Mouse (Mus musculus): ENCODE results near the gene Hist1h4m. TPM values are rescaled to one million over a fixed set of nuclear protein-coding genes. Genes with fewer than 3 reads are reported as not detected.
"Not testable (repeated sequence)": the region's sequence is repeated elsewhere in the genome, so short reads cannot be mapped to it uniquely, and the experiment has no call there.

Hist1h4m gene
- polyA plus RNA-seq, 1 experiment = not detected

DNA sequence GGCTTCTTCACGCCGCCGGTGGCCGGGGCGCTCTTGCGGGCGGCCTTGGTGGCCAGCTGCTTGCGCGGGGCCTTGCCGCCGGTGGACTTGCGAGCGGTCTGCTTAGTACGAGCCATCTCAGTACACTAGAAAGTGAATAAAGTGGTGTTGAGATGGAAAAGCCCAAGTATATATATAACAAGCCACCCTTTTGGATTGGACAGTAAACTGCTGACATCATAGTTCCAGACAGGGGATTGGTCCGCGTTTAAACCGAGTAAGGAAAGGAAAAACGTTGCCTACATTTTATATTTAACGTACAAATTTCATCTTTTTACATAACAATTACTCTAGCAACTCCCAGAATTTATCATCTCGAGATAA lies 28.3 kb upstream of the Hist1h4m start, which contains the start of gene Hist1h3i:
Gene Hist1h3i (minus strand): TSS at position 116 of the 363 bp plus-strand sequence.
- peaks cover 2% of the 10 kb centered on the region; the same call in 1 of the 2 replicates for H3K27me3 ChIP-seq (ENCODE audit: control insufficient read depth, insufficient read depth, low read length)
- peaks cover 17% of the 10 kb centered on the region for H3K4me1 ChIP-seq (ENCODE audit: control insufficient read depth, insufficient read depth, low read length)
- no peaks in the 10 kb centered on the region for H3K36me3 ChIP-seq (ENCODE audit: control insufficient read depth, insufficient read depth, low read length)
- H3K4me3 ChIP-seq (ENCODE audit: control insufficient read depth, low read depth, low read length) = peak within 1 kb of the TSS; percentile 36
- TF ChIP-seq POLR2A (IDR thresholded peaks at IDR 0.05; ENCODE audit: control insufficient read depth, low read depth, low read length) (no peak), CTCF (IDR thresholded peaks at IDR 0.05; ENCODE audit: control insufficient read depth, insufficient read depth, insufficient replicate concordance, low read depth, low read length) (no peak)
- H3K27ac ChIP-seq (ENCODE audit: control insufficient read depth, insufficient read depth, low read depth, low read length) = peak within 1 kb of the TSS; percentile 25; the same call in 1 of the 2 replicates

DNA sequence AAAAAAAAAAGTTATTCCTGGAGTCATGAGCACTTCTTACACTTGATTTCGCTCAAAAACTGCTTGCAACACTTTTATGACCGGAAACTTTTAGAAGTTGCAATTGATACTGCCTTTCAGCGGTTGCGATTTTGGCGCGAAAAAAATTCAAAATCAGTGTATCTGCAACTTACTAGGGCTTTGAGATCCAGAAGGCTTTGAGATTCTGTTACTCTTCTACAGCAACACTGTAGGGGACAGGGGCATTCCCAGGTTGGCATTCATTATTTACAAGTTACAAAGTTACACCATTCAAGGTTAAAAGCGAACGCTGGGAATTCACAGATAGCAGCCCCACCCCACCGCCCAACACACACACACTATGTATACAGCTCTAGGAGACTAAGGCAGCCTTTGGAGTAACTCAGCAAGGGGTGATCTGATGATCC lies 27.8 kb upstream of the Hist1h4m start:
- Histone ChIP-seq H3K27ac (ENCODE audit: control insufficient read depth, insufficient read depth, low read depth, low read length) (no peak overlapping the region), H3K4me3 (ENCODE audit: control insufficient read depth, low read depth, low read length) (no peak overlapping the region), H3K27me3 (ENCODE audit: control insufficient read depth, insufficient read depth, low read length) (peaks cover 2% of the 10 kb centered on the region; the same call in 1 of the 2 replicates), H3K4me1 (ENCODE audit: control insufficient read depth, insufficient read depth, low read length) (peaks cover 17% of the 10 kb centered on the region), H3K36me3 (ENCODE audit: control insufficient read depth, insufficient read depth, low read length) (no peaks in the 10 kb centered on the region)
- TF ChIP-seq POLR2A (IDR thresholded peaks at IDR 0.05; ENCODE audit: control insufficient read depth, low read depth, low read length) = no peak
- no peak for TF ChIP-seq CTCF (IDR thresholded peaks at IDR 0.05; ENCODE audit: control insufficient read depth, insufficient read depth, insufficient replicate concordance, low read depth, low read length)

DNA sequence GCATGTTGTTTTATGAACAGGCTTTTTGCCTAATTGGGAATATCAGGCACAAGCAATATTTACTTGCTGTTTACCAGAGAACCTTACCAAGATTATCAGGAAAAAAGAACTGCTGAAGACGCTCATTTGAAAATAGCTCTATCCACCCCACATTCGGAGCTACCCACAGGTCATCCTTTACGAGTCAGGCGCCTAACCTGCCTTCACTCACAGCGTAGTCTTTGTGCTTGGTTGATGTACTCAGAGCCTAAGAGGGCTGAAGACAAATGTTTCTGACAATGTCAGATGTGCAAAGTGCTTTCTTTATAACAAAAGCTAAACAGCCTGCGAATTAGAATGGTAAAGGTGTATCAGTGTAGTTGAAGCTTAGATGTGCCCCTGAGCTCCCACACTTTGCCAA lies 27.2 kb upstream of the Hist1h4m start:
- Histone ChIP-seq H3K27ac (ENCODE audit: control insufficient read depth, insufficient read depth, low read depth, low read length) (no peak overlapping the region), H3K4me3 (ENCODE audit: control insufficient read depth, low read depth, low read length) (no peak overlapping the region), H3K4me1 (ENCODE audit: control insufficient read depth, insufficient read depth, low read length) (peaks cover 13% of the 10 kb centered on the region), H3K36me3 (ENCODE audit: control insufficient read depth, insufficient read depth, low read length) (no peaks in the 10 kb centered on the region), H3K27me3 (ENCODE audit: control insufficient read depth, insufficient read depth, low read length) (peaks cover 2% of the 10 kb centered on the region; the same call in 1 of the 2 replicates)
- TF ChIP-seq POLR2A (IDR thresholded peaks at IDR 0.05; ENCODE audit: control insufficient read depth, low read depth, low read length) (no peak), CTCF (IDR thresholded peaks at IDR 0.05; ENCODE audit: control insufficient read depth, insufficient read depth, insufficient replicate concordance, low read depth, low read length) (no peak)

DNA sequence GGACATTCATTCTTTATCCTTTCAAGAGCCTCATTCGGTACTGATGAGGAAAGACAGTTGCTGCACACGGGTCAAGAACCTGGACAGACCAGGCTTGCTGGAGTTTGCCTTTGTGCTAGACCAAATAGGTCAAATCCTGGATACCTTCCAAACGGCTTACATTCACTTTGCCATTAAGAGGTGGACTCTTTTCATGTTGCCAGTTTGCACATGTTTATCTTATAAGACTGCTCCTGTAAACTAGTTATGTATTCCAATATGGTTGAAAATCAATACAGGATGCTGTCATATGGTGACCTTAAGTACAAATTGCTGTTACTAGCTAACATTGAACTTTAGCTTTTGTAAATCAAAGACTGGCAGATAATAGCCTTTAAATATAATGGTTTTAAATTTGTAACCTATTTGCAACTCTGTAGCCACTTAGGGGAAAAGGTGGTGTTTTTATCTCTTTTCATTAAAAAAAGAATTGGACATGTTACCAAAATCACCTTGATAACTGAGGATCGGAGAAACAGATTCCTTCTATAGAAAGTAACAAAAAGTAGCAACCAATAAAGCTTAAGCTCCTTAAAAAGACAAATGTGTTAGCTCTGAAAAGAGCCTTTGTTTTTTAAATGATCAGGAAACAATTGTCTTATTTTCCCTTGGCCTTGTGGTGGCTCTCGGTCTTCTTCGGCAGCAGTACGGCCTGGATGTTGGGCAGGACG lies 25.2 kb upstream of the Hist1h4m start:
- Histone ChIP-seq H3K36me3 (ENCODE audit: control insufficient read depth, insufficient read depth, low read length) (no peaks in the 10 kb centered on the region), H3K4me3 (ENCODE audit: control insufficient read depth, low read depth, low read length) (peak overlapping the region; percentile 73), H3K27me3 (ENCODE audit: control insufficient read depth, insufficient read depth, low read length) (no peaks in the 10 kb centered on the region), H3K27ac (ENCODE audit: control insufficient read depth, insufficient read depth, low read depth, low read length) (peak overlapping the region; percentile 74), H3K4me1 (ENCODE audit: control insufficient read depth, insufficient read depth, low read length) (peaks cover 7% of the 10 kb centered on the region)
- no peak for TF ChIP-seq POLR2A (IDR thresholded peaks at IDR 0.05; ENCODE audit: control insufficient read depth, low read depth, low read length)
- no peak for TF ChIP-seq CTCF (IDR thresholded peaks at IDR 0.05; ENCODE audit: control insufficient read depth, insufficient read depth, insufficient replicate concordance, low read depth, low read length)

DNA sequence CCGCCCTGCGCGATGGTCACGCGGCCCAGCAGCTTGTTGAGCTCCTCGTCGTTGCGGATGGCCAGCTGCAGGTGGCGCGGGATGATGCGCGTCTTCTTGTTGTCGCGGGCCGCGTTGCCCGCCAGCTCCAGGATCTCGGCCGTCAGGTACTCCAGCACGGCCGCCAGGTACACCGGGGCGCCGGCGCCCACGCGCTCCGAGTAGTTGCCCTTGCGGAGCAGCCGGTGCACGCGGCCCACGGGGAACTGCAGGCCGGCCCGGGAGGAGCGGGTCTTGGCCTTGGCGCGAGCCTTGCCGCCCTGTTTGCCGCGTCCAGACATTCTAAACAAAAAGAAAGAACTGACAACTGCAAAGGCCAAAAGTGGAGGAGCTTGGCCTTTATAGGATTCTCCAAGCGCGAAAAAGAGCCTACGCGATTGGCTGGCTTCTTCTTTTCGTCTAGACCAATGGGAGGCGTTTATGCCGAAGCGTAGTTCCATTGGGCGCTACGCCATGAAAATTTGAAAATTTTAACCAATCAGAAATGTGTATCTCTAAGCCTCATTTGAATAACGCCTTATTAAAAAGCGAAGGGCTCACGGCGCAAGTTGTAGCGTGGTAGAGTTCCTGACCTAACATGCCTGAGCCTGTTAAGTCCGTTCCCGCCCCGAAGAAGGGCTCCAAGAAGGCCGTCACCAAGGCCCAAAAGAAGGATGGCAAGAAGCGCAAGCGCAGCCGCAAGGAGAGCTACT lies 24.5 kb upstream of the Hist1h4m start, which contains the start of the genes Hist1h2an and Hist1h2bp:
Gene Hist1h2an (minus strand): TSS at position 320 of the 731 bp plus-strand sequence.
Gene Hist1h2bp (plus strand): TSS at position 563 of the 731 bp plus-strand sequence.
- H3K27ac ChIP-seq (ENCODE audit: control insufficient read depth, insufficient read depth, low read depth, low read length) = peak within 1 kb of the TSS; percentile 84
- H3K4me3 ChIP-seq (ENCODE audit: control insufficient read depth, low read depth, low read length) = peak within 1 kb of the TSS; percentile 88
- H3K27me3 ChIP-seq (ENCODE audit: control insufficient read depth, insufficient read depth, low read length); H3K4me1 ChIP-seq (ENCODE audit: control insufficient read depth, insufficient read depth, low read length); H3K36me3 ChIP-seq (ENCODE audit: control insufficient read depth, insufficient read depth, low read length): not testable (repeated sequence)
- peak; percentile 63; the same call in 1 of the 2 replicates for TF ChIP-seq POLR2A (IDR thresholded peaks at IDR 0.05; ENCODE audit: control insufficient read depth, low read depth, low read length)

DNA sequence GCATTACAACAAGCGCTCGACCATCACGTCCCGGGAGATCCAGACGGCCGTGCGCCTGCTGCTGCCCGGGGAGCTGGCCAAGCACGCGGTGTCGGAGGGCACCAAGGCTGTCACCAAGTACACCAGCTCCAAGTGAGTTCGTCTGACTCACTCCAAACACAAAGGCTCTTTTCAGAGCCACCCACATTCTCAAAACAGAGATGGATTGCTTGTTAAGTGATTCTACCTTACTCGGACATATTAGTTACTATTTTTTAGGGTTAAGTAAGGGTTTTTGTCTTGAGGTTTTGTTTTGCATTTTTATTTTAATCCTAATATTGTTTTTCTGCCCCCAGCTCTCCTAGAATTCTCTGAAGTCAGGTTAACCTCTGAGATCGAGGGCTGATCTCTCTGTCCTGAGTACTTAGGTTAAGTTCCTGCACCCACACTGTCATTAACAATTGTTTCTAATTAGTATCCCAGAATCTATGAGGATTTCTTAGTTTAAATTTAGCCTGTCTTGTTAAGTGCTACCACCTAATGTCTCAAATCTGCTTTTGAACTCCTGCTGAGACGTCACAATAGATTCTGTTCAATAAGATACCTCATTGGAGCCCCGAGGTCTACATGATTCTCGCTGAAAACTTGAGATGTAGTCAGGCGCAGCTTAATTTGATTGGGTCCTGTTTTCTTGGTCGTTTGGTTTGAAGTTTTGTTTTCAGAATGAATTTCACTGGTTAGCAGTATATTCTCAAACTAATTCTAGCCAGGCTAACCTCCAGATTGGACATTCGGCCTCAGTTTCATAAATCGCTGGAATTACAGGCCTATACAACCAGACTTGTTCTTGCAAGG lies 23.6 kb upstream of the Hist1h4m start:
- Histone ChIP-seq H3K27me3 (ENCODE audit: control insufficient read depth, insufficient read depth, low read length) (no peaks in the 10 kb centered on the region), H3K4me1 (ENCODE audit: control insufficient read depth, insufficient read depth, low read length) (peaks cover 4% of the 10 kb centered on the region), H3K27ac (ENCODE audit: control insufficient read depth, insufficient read depth, low read depth, low read length) (peak overlapping the region; percentile 58), H3K4me3 (ENCODE audit: control insufficient read depth, low read depth, low read length) (peak overlapping the region; percentile 67), H3K36me3 (ENCODE audit: control insufficient read depth, insufficient read depth, low read length) (no peaks in the 10 kb centered on the region)
- TF ChIP-seq POLR2A (IDR thresholded peaks at IDR 0.05; ENCODE audit: control insufficient read depth, low read depth, low read length) (no peak), CTCF (IDR thresholded peaks at IDR 0.05; ENCODE audit: control insufficient read depth, insufficient read depth, insufficient replicate concordance, low read depth, low read length) (no peak)

Measured in testis, adult 2 months (tissue).